Mouse (Mus musculus): ENCODE results near the gene Tmem179b.
"Not testable (repeated sequence)": the region's sequence is repeated elsewhere in the genome, so short reads cannot be mapped to it uniquely, and the experiment has no call there.

The Tmem179b gene

GRCm38 (mm10) chr19:8728335-8729099, 45.8 kb downstream of the Tmem179b start:
- not testable (repeated sequence) for DNase-seq

- no peak for DNase-seq
These were observed 46.7 kb downstream of the Tmem179b start for GRCm38 (mm10) chr19:8727495-8728114.

DNA sequence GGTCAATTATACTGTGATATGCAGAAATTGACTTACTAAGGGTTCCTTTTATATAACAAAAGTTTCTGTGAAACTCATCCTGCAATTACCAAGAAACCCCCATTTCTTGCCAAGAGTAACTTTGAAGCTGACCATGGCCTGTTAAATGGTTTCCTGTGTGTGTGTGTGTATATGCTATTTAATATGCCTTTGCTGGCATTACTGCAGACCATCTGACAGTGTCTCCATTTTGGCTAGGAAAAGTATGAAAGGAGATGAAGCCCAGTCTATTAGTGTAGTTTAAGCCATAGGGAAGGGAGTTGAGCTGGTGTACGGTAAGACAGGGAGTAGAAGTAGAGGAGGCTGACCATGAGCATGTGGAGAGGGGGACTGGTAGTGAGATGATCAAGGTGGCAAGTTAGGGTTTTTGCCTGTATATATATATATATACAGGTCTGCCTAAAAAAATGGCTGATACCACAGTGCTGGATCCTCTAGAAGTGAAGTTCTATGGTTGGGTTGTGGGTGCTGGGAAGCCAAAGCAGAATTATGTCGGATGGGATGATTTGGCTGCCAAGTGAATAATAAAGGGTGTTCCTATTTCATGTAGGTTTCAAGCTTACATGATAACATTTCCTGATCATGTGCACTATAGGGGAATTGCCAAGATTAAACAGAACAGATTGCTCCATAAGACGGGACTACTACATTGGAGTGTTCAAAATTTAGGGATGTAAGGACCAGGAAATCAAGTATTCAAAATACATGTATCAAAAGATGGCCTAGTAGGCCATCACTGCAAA, 47.5 kb downstream of the Tmem179b start:
- DNase-seq, result no peak

- DNase-seq, result no peak
These were observed 49.1 kb downstream of the Tmem179b start for GRCm38 (mm10) chr19:8725081-8725613.

DNA sequence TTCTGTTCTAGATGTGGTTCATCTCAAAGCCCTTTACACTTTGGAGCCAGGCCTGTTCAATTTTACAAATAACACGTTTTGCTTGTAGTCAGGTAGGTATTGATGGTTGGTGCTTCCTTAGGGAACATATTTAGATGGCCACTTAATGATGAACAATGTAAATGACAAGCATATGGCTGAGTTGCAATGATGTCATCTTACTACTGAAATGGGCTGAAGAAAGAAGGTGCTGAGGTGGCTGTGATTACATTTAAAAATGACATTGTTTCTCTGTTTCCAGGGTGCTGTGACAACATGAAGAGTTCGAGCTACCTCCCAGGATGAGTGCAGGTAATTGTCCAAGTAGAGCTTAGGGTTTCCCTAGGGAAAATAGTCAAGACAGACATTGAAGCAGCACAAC, 49.9 kb downstream of the Tmem179b start:
- no peak for DNase-seq

- peak in 1 of 2 experiments; percentile 38 for DNase-seq
These were observed 50.5 kb downstream of the Tmem179b start for GRCm38 (mm10) chr19:8723574-8724346.

DNA sequence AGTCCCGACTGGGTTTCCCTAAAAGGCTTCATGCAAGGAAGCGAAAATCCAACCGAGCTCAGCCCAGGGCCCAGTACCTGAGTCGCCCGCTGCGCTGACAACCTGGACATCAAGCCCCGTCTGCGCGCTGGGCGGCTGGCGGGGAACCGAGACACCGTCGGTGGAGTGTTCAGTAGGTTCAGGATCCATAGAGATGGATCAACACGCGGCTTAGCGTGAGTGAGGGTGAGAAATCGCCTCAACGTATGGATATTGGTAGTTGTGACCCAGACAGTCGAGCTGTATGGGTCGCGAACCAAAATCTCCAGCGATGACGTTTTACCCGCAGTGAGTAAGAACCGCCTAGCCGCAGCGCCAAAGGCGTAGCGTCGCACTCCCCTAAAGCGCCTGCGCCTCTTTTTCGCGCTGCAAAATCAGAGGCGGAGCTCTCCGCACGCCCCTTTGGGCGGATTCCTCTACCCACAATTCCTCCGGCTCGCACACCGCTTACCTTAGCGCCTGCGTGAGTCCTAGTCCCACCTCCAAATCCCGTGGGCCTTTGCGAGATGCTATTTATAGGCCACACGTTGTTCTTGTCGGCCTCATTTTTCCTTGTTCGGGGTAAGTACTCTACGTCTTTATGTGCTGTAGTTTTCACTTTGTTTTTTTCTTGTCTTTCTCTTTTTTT, 51.2 kb downstream of the Tmem179b start, which contains the start of gene Slc3a2:
Gene Slc3a2, minus strand, starts transcription at position 463 of the 667 bp plus-strand sequence.
- DNase-seq, result peak; percentile 94 to 97

- no peak for DNase-seq
These were observed 51.7 kb downstream of the Tmem179b start for GRCm38 (mm10) chr19:8722559-8722906.

All from thymus, adult 18-20 months (tissue).